Mouse (Mus musculus) kidney, postnatal 0 days (tissue): ENCODE results near the gene Cd163. TPM values are rescaled to one million over a fixed set of nuclear protein-coding genes. Genes with fewer than 3 reads are reported as not detected.

Source experiments
- ATAC-seq: fragments of 200-750 bp; cut with Nextera tagmentation; replicated peaks from 2 replicates; pipeline ENCODE4 v1.8.0; 2017; ENCODE audit warnings: low read depth, moderate number of reproducible peaks, moderate TSS enrichment, moderate library complexity; ENCODE audit not compliant: low FRiP score
- DNase-seq: peaks from one replicate; pipeline ENCODE4 v3.0.0-alpha.2; 2016; ENCODE audit warnings: low spot score
- H3K27ac ChIP-seq: fragments of 300-500 bp; sonication (generic); 2 replicates; pipeline ENCODE4 v1.5.1; 2014; ENCODE audit warnings: mild to moderate bottlenecking
- H3K27me3 ChIP-seq: fragments of 300-500 bp; sonication (generic); 2 replicates; pipeline ENCODE4 v1.6.1; 2014; ENCODE audit warnings: low read length, mixed read lengths; ENCODE audit not compliant: insufficient read depth
- H3K36me3 ChIP-seq: fragments of 300-500 bp; sonication (generic); 2 replicates; pipeline ENCODE4 v1.6.1; 2014; ENCODE audit warnings: low read length, mixed read lengths; ENCODE audit not compliant: insufficient read depth
- H3K4me1 ChIP-seq: fragments of 300-500 bp; sonication (generic); replicated peaks from 2 replicates; pipeline ENCODE4 v1.6.1; 2014; ENCODE audit warnings: antibody characterized with exemption, low read length, mixed read lengths; ENCODE audit not compliant: insufficient read depth
- H3K4me2 ChIP-seq: fragments of 300-500 bp; sonication (generic); 2 replicates; pipeline ENCODE4 v1.6.1; 2014; ENCODE audit warnings: mild to moderate bottlenecking, low read length, moderate library complexity, mixed read lengths
- H3K4me3 ChIP-seq: fragments of 300-500 bp; sonication (generic); replicated peaks from 2 replicates; pipeline ENCODE4 v1.5.1; 2014; ENCODE audit warnings: low read depth, low read length
- H3K9ac ChIP-seq: fragments of 300-500 bp; sonication (generic); 2 replicates; pipeline ENCODE4 v1.6.1; 2014; ENCODE audit warnings: low read depth, low read length
- H3K9me3 ChIP-seq: fragments of 300-500 bp; sonication (generic); replicated peaks from 2 replicates; pipeline ENCODE4 v1.6.1; 2016; ENCODE audit warnings: low read length, inconsistent platforms, mixed read lengths
- CTCF ChIP-seq: IDR thresholded peaks from 2 replicates; pipeline ENCODE4 v1.5.1; 2016; ENCODE audit warnings: antibody characterized with exemption, low read depth, mild to moderate bottlenecking, moderate library complexity
- WGBS: fragments of 180-500 bp; shearing (Covaris S2); extraction: QIAGEN DNeasy Blood & Tissue Kit; methylation state at CpG from one replicate; pipeline ENCODE4 v1.1.7; 2014; 5-methylcytosine and 5-hydroxymethylcytosine counted together
- polyA plus RNA-seq: library from polyadenylated mRNA; unstranded; fragments of >200 nt; fragmentation: Nextera tagmentation; extraction: Ambion mirVana; gene quantifications from 2 replicates; pipeline ENCODE4 v1.2.1, GENCODE M21; 2015

The Cd163 gene
- 0.75 and 0.88 TPM in 2 replicates for polyA plus RNA-seq

- no peaks in the 10 kb centered on the region for H3K4me1 ChIP-seq
- no peak within 1 kb of the TSS for H3K9ac ChIP-seq
- H3K27ac ChIP-seq, result no peak within 1 kb of the TSS
- no peaks in the 10 kb centered on the region for H3K27me3 ChIP-seq
- 85% methylated on average over 4 of the region's 4 CpGs for WGBS
- ATAC-seq, result no peak
- DNase-seq, result no peak
- H3K9me3 ChIP-seq, result no peaks in the 10 kb centered on the region
- no peaks in the 10 kb centered on the region for H3K36me3 ChIP-seq
- no peak for TF ChIP-seq CTCF
- H3K4me2 ChIP-seq, result no peak within 1 kb of the TSS
- H3K4me3 ChIP-seq, result no peak within 1 kb of the TSS
These were observed at the start of gene Cd163 for GRCm38 (mm10) chr6:124304356-124304755. Cd163 (plus strand) TSS chr6:124304656.

DNA sequence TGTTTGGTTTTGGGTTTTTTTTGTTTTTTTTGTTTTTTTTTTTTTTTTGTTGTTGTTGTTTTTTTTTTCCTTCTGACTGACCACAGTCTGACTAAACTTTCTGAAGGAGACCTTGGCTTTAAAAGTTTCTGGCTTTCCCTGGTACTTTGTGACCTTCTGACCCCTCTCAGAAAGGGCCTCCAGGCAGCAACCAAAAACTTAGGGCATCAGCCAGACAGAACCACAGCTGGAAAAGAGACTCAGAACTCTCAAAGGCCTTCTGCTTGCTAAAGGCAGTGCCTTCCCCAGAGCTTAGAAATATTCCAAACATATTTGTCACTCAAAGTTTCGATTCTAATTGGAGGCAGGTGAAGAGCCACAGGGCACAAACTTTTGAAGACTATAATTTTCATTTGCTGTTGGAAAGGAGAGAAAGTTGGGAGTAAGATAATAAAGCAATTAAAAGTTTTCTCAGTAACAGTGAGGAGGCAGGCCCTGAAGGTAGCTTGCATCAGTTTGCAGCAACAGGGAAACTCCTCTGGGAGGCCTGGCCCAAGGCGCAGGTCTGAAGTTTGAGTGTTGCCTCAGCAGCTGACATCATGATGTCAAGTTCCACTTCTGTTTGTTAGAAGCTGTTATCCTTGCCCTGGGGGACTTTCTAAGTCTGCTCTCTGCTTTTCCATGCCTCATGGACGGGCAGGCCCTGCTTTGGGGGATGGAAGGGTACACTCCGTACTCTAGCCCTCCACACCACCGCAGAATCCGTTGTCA is 48.6 kb upstream of the Cd163 start:
- H3K36me3 ChIP-seq, result no peaks in the 10 kb centered on the region
- H3K27me3 ChIP-seq, result no peaks in the 10 kb centered on the region
- H3K4me2 ChIP-seq, result no peak overlapping the region
- no peaks in the 10 kb centered on the region for H3K4me1 ChIP-seq
- no peak for TF ChIP-seq CTCF
- DNase-seq (no peak), ATAC-seq (no peak)
- no peaks in the 10 kb centered on the region for H3K9me3 ChIP-seq
- 71% methylated on average over 6 of the region's 6 CpGs for WGBS
- no peak overlapping the region for H3K4me3 ChIP-seq
- no peak overlapping the region for H3K27ac ChIP-seq
- H3K9ac ChIP-seq, result no peak overlapping the region

DNA sequence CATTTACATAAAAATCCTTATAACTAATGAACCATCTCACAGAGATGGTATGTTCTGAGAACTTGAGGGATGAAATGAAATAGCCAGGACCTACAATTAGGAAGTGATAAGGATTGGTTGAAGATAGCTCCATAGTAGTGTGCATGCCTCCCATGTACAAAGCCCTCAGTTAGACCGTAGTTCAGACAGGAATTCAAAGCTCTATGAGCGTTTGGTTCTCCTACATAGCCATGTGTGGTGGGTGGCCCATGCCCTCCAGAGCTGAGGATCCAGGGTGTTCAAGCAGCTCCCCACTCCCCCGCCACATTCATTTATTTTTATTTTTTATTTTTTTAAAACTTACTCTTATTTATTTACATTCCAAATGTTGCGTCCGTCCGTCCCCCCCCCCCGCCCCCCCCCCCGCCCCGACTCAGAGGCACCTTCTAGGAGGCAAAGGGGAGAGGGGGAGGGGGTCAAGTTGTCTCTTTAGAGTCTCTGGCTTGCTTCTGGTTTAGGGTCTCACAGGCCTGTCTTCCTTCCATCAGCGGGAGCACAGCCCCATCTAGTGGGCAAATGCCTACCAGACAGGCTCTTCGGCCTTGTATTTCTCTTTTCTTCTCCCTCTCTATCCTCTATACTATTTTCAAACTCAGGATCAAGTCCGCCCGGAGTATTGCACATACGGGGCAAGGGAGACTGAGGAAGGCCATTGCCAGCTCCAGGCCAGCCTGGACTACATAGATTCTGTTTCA is 44.1 kb upstream of the Cd163 start:
- WGBS, result 26% methylated on average over 8 of the region's 14 CpGs
- DNase-seq (peak; percentile 89), ATAC-seq (peak; percentile 50)
- H3K27ac ChIP-seq, result no peak overlapping the region
- H3K4me1 ChIP-seq, result no peaks in the 10 kb centered on the region
- no peak overlapping the region for H3K4me3 ChIP-seq
- H3K36me3 ChIP-seq, result no peaks in the 10 kb centered on the region
- no peak overlapping the region for H3K4me2 ChIP-seq
- H3K27me3 ChIP-seq, result no peaks in the 10 kb centered on the region
- no peaks in the 10 kb centered on the region for H3K9me3 ChIP-seq
- peak; percentile 83 for TF ChIP-seq CTCF
- H3K9ac ChIP-seq, result no peak overlapping the region

- Histone ChIP-seq H3K9me3 (no peaks in the 10 kb centered on the region), H3K4me3 (no peak overlapping the region), H3K4me2 (no peak overlapping the region), H3K36me3 (no peaks in the 10 kb centered on the region), H3K4me1 (no peaks in the 10 kb centered on the region), H3K9ac (no peak overlapping the region), H3K27ac (no peak overlapping the region), H3K27me3 (no peaks in the 10 kb centered on the region)
- DNase-seq, result peak; percentile 81
- WGBS, result 5% methylated on average over 3 of the region's 3 CpGs
- peak; percentile 62; the same call in 1 of the 2 replicates for ATAC-seq
- peak; percentile 87 for TF ChIP-seq CTCF
These were observed 41.8 kb upstream of the Cd163 start for GRCm38 (mm10) chr6:124262696-124263095.

DNA sequence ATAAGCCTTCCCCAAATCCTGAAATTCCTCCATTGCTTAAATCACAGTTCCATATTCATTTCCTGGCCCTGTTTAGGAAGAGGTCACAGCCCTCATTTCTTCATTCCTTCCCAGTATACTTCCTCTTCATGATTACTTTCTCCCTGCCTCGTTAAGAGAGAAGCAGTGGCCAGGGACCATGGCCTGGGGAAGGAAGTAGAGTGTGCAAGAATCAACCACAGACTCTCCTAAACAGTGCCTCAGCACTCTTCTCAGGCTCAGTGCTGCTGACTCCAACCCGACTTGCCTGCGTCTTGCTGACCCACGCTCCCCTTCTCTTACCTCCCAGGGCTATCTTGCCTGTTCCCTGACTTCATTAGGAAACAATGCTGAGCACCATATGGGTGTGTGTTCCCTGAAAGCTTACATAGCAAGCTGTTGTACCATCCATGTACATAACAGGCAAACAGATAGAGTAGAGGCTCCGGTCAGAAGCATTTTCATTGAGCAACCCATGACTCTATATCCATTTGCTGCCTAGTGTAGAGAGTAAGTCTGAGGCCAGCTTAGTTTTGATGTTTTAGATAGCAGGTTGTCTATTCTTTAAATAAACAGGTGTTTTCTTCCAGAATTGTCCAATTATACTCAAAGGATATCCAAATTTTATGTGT is 31.1 kb upstream of the Cd163 start:
- Histone ChIP-seq H3K9ac (no peak overlapping the region), H3K4me3 (no peak overlapping the region), H3K36me3 (no peaks in the 10 kb centered on the region), H3K4me2 (no peak overlapping the region), H3K27me3 (no peaks in the 10 kb centered on the region), H3K9me3 (no peaks in the 10 kb centered on the region), H3K4me1 (no peaks in the 10 kb centered on the region), H3K27ac (no peak overlapping the region)
- ATAC-seq, result no peak
- no peak for TF ChIP-seq CTCF
- 74% methylated on average over 5 of the region's 5 CpGs for WGBS
- no peak for DNase-seq

DNA sequence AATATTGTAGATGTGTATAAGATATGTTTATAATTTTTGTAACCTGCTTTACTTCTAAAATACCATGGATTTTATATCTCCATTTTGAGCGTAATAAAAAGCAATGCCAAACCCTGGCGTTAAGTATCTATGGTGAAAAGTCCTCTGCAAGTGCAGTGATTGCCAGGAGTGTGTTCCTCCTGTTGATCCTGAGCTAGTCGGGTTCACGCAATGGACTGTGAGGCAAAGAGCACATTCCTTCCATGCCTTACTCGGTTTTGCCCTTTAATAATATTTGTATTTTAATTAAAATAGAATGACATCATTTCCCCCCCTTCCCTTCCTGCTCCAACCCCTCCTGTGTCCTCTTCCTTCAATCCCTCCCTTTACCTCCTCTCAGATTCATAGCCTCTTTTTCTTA is 26.8 kb upstream of the Cd163 start:
- DNase-seq, result no peak
- no peak for ATAC-seq
- no peaks in the 10 kb centered on the region for H3K36me3 ChIP-seq
- H3K4me3 ChIP-seq, result no peak overlapping the region
- no peak overlapping the region for H3K9ac ChIP-seq
- H3K4me1 ChIP-seq, result no peaks in the 10 kb centered on the region
- H3K9me3 ChIP-seq, result no peaks in the 10 kb centered on the region
- no peak for TF ChIP-seq CTCF
- WGBS, result 67% methylated on average over 5 of the region's 5 CpGs
- H3K27ac ChIP-seq, result no peak overlapping the region
- H3K27me3 ChIP-seq, result no peaks in the 10 kb centered on the region
- no peak overlapping the region for H3K4me2 ChIP-seq
